Comparison of ENCODE assay signal across 8 mouse cellular contexts in genomic region chr12:89505121-89505764, GRCm38 (mm10).
DNase-seq lines count a peak whose midpoint lies in the region; ATAC-seq and TF ChIP-seq lines count a peak whose summit lies in the region.

No protein-coding gene starts in this region.

- H3K36me3 ChIP-seq in liver, adult 2 months (ENCODE audit: control insufficient read depth, insufficient read depth, low read length), result no peaks in the 10 kb centered on the region
- H3K36me3 ChIP-seq in liver, embryonic 12.5 days, result no peaks in the 10 kb centered on the region
- H3K36me3 ChIP-seq in hindbrain, embryonic 16.5 days (ENCODE audit: control insufficient read depth, insufficient read depth, low read length), result no peaks in the 10 kb centered on the region
- no peaks in the 10 kb centered on the region for H3K36me3 ChIP-seq in limb, embryonic 10.5 days
- no peaks in the 10 kb centered on the region for H3K36me3 ChIP-seq in neural tube, embryonic 15.5 days

- no peak overlapping the region for H3K9ac ChIP-seq in liver, adult 2 months (ENCODE audit: low read depth, low read length)
- no peak overlapping the region for H3K9ac ChIP-seq in liver, embryonic 12.5 days
- H3K9ac ChIP-seq in hindbrain, embryonic 16.5 days (ENCODE audit: low read depth, low read length), result no peak overlapping the region
- H3K9ac ChIP-seq in neural tube, embryonic 15.5 days (replicated peaks), result no peak overlapping the region

- TF ChIP-seq CTCF in liver, adult 2 months (IDR thresholded peaks at IDR 0.05; ENCODE audit: low read depth, low read length), result peak; percentile 49

- 45% methylated on average over 2 of the region's 2 CpGs for WGBS in liver, adult 2 months
- WGBS in liver, embryonic 12.5 days (ENCODE audit: insufficient replicate concordance), result 32% methylated on average over 2 of the region's 2 CpGs
- 13% methylated on average over 2 of the region's 2 CpGs for WGBS in hindbrain, embryonic 16.5 days
- 45% methylated on average over 2 of the region's 2 CpGs for WGBS in limb, embryonic 10.5 days
- 10% methylated on average over 2 of the region's 2 CpGs for WGBS in neural tube, embryonic 15.5 days

- DNase-seq in liver, adult 2 months (ENCODE audit: extremely low read depth, low read depth, low spot score), result peak; percentile 41
- peak; percentile 6 for DNase-seq in adrenal gland, adult 2 months
- DNase-seq in embryo, embryonic 11.5 days (ENCODE audit: low read depth, low spot score), result peak; percentile 61
- DNase-seq in limb, embryonic 10.5 days (ENCODE audit: low spot score), result peak; percentile 62
- no peak for DNase-seq in spleen, postnatal 14 days (ENCODE audit: low spot score in 2 of 2)

- no peaks in the 10 kb centered on the region for H3K79me2 ChIP-seq in liver, adult 2 months (ENCODE audit: control insufficient read depth, insufficient read depth, low read length)

- H3K27ac ChIP-seq in liver, adult 2 months (replicated peaks; ENCODE audit: insufficient read depth, low read depth, low read length), result no peak overlapping the region
- no peak overlapping the region for H3K27ac ChIP-seq in liver, embryonic 12.5 days
- H3K27ac ChIP-seq in hindbrain, embryonic 16.5 days (ENCODE audit: low read depth, low read length), result peak overlapping the region; percentile 48; the same call in 1 of the 2 replicates
- 0 out of 2 replicates have a peak overlapping the region, but pooled peaks have one; percentile 6 for H3K27ac ChIP-seq in limb, embryonic 10.5 days
- H3K27ac ChIP-seq in neural tube, embryonic 15.5 days (replicated peaks), result peak overlapping the region; percentile 60; the same call in 1 of the 2 replicates

- H3K4me3 ChIP-seq in liver, adult 2 months (ENCODE audit: insufficient read depth, low read depth, low read length), result no peak overlapping the region
- H3K4me3 ChIP-seq in liver, embryonic 12.5 days, result no peak overlapping the region
- H3K4me3 ChIP-seq in hindbrain, embryonic 16.5 days (ENCODE audit: low read length), result no peak overlapping the region
- H3K4me3 ChIP-seq in limb, embryonic 10.5 days, result no peak overlapping the region
- H3K4me3 ChIP-seq in neural tube, embryonic 15.5 days (replicated peaks), result no peak overlapping the region

- no peak for ATAC-seq in liver, embryonic 12.5 days
- peak; percentile 82 for ATAC-seq in hindbrain, embryonic 16.5 days
- 0 out of 2 replicates have a peak, but pooled peaks have one; percentile 57 for ATAC-seq in neural tube, embryonic 15.5 days (ENCODE audit: low FRiP score)

- H3K27me3 ChIP-seq in liver, adult 2 months (ENCODE audit: control insufficient read depth, insufficient read depth, low read length), result no peaks in the 10 kb centered on the region
- H3K27me3 ChIP-seq in liver, embryonic 12.5 days (replicated peaks), result no peaks in the 10 kb centered on the region
- H3K27me3 ChIP-seq in hindbrain, embryonic 16.5 days (replicated peaks; ENCODE audit: control insufficient read depth, insufficient read depth, low read length), result no peaks in the 10 kb centered on the region
- H3K27me3 ChIP-seq in limb, embryonic 10.5 days (ENCODE audit: low read depth, poor library complexity, severe bottlenecking), result no peaks in the 10 kb centered on the region
- no peaks in the 10 kb centered on the region for H3K27me3 ChIP-seq in neural tube, embryonic 15.5 days (replicated peaks)

- TF ChIP-seq POLR2A in liver, adult 2 months (IDR thresholded peaks at IDR 0.05; ENCODE audit: extremely low read depth, insufficient read depth, low read length), result no peak

- peaks cover 2% of the 10 kb centered on the region; the same call in 1 of the 2 replicates for H3K4me1 ChIP-seq in liver, adult 2 months (ENCODE audit: control insufficient read depth, insufficient read depth, low read length)
- H3K4me1 ChIP-seq in liver, embryonic 12.5 days, result no peaks in the 10 kb centered on the region
- H3K4me1 ChIP-seq in hindbrain, embryonic 16.5 days (ENCODE audit: control insufficient read depth, insufficient read depth, low read depth, low read length), result no peaks in the 10 kb centered on the region
- no peaks in the 10 kb centered on the region for H3K4me1 ChIP-seq in limb, embryonic 10.5 days
- H3K4me1 ChIP-seq in neural tube, embryonic 15.5 days, result peaks cover 3% of the 10 kb centered on the region; the same call in 1 of the 2 replicates

- no peaks in the 10 kb centered on the region for H3K9me3 ChIP-seq in liver, embryonic 12.5 days (replicated peaks)
- no peaks in the 10 kb centered on the region for H3K9me3 ChIP-seq in hindbrain, embryonic 16.5 days (ENCODE audit: control insufficient read depth, low read length)
- no peaks in the 10 kb centered on the region for H3K9me3 ChIP-seq in limb, embryonic 10.5 days (replicated peaks)
- no peaks in the 10 kb centered on the region for H3K9me3 ChIP-seq in neural tube, embryonic 15.5 days (replicated peaks)

- no peak overlapping the region for H3K4me2 ChIP-seq in liver, embryonic 12.5 days
- H3K4me2 ChIP-seq in hindbrain, embryonic 16.5 days (ENCODE audit: low read length), result no peak overlapping the region
- no peak overlapping the region for H3K4me2 ChIP-seq in neural tube, embryonic 15.5 days

Comparison
In these comparisons a context has a peak if more than half of its experiments do, and no peak if none do; other contexts are left out.
1. DNase-seq: peak in liver, adult 2 months (single experiment), adrenal gland, adult 2 months (single experiment), embryo, embryonic 11.5 days (single experiment) and limb, embryonic 10.5 days (single experiment); none in spleen, postnatal 14 days (0 of 2).
2. H3K27ac ChIP-seq: peak in hindbrain, embryonic 16.5 days (single experiment), limb, embryonic 10.5 days (single experiment) and neural tube, embryonic 15.5 days (single experiment); none in liver, adult 2 months (single experiment) and liver, embryonic 12.5 days (single experiment).